Mouse (Mus musculus) ES-CJ7 (cell line): Measurements from ENCODE around the gene 1600014C23Rik.

Experiments used
- DNase-seq: peaks from one replicate; pipeline ENCODE4 v3.0.0; 2011; ENCODE audit warnings: low read depth, low spot score

Gene 1600014C23Rik

GRCm38 (mm10) chr17:45690044-45690443 is 43.6 kb downstream of the 1600014C23Rik start:
- no peak for DNase-seq

GRCm38 (mm10) chr17:45689120-45689519 is 44.5 kb downstream of the 1600014C23Rik start:
- DNase-seq = no peak

DNA sequence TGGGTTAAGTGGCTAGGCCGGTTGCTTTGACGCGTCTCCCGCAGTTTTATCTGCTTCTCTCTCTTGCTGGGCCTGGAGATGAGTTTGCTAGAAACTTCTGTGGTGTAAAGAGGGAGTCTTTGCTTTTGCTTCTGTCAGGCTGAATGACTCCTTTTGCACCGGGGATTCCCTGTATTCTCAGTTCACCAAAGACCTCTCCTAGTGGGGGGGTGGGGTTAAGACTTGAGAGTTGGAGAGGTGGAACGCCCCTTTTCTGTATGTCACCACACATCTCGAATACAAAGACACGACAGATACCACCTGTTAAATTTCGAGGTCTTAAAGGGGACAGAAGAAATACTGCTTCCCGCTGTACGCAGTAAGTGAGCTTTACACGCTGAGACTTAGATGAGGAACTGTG is 46.9 kb downstream of the 1600014C23Rik start, which contains the start of gene Tmem63b:
Gene Tmem63b (minus strand): TSS at position 190 of the 400 bp plus-strand sequence.
- peak; percentile 46 for DNase-seq

DNA sequence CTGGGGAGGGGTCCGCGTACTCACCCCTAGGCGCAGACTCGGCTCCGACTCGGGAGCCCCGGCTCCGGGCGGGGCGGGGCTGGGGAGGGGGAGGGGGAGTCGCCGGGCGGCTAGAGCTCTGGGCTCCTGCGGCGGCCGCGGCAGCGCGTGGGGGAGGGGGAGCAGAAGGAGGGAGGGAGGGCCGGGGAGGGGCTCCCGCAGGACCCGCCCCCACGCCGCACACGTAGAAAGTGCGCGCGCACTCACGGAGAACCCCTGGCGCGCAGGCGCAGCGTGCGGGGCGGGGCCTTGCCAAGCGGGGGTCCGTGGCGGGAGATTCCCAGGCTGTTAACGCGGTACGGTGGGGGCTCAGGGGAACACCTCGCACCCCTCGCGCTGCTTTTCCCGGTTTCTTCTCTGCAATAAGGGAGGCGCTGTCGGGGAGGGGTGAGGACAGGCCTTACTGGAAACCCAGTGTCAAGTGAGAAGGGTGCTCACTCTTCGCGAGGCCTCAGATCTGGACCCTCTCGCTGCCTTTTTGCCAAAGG is 47.5 kb downstream of the 1600014C23Rik start, which contains the start of gene Mrpl14:
Gene Mrpl14 (plus strand): TSS at position 230 of the 527 bp plus-strand sequence.
- DNase-seq = peak; percentile 93

DNA sequence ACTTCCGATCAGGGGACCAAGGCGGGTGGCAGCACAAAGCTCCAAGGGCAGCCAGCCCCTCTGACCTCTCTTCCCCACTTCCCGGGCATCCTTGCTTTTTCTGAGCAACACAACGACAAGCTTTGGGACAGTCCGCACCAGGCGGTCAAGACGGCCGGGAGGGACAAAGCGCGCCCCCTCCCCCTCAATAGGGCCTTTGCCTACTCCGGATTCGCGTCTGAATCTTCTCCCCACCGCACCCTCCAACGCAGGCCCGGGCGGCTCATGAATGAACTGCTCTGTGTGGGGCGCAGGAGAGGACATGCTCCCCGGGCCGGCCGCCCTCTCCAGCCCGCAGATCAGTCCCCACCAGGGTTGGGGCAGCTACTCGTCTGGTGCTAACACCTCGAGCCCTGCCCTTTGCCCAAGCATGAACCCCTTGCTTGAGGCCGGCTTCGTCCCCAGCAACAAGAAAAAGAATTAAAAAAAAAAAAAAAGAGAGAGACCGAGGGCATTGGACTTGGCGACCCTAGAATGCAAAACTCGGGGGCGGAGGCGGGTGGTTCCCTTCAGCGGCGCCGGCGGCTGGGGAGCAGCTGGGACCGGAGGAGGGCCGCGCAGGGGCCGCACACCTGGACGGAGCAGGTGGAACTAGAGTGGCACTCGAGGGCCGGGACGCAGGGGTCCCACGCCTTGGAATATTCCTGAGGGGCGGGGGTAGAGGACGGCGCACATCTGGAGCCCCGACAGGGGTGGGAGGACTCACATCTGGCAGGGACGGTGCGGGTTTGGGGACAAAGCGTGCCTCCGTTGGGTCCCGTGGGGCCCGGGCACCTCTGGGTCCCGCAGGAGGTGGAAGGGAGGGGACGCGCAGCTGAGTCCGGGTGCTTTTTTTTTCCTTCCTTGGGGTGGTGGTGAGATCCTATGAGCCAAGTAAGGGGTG is 48.2 kb downstream of the 1600014C23Rik start:
- DNase-seq = peak; percentile 56

DNA sequence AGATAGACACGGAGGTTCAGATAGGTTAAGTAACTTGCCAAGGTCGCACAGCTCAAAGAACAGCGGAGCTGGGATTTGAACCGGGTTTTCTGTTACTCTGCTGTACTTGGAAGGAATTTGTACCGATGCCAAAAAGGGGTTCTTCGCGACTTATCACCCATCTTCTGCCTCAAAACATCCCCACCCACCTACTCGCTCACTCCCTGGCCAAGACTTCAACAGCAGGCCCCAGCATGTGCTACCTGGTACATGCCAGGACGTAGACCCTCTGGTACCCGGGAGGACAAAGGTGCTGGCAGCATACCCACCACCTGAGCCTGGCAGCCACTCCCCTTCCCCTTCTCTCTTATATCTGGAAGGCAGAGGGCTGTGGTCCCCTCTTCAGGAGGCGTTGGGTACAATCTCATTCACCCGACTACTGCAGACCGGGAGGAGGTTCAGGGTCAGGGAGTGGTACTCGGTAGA is 48.9 kb downstream of the 1600014C23Rik start:
- DNase-seq = no peak
